Mouse (Mus musculus) cerebellum, adult 2 months (tissue): Measurements from ENCODE around the gene Ip6k3.

Experiments
- CTCF ChIP-seq: fragments of 200-500 bp; IDR thresholded peaks from 2 replicates; pipeline ENCODE4 v1.5.1; 2011; ENCODE audit warnings: low read depth, mild to moderate bottlenecking, control low read depth, low read length, moderate library complexity, borderline replicate concordance; ENCODE audit not compliant: insufficient read depth
- POLR2A ChIP-seq: fragments of 200-500 bp; IDR thresholded peaks from 2 replicates; pipeline ENCODE4 v1.6.1; 2011; ENCODE audit warnings: low read length, control low read depth, borderline replicate concordance; ENCODE audit not compliant: insufficient read depth

DNA sequence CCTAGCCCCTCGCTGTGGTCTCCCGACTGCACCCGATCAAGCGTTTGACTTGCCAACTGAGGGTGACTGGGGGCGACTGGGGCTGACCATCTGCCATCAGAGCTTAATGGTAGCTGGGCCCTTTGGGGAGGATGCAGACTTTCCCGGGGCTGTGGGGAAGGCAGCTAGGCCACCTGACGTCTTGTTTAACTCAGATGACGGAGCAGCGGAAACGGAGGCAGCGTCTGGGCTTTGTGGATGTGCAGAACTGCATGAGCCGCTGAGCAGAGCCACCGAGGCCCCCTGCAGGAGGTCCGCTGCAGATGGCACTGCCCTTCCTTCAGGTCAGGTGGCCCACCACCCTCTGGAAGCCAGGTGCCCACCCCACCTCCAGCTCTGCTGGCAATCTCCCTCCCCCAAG is 46.3 kb downstream of the Ip6k3 start:
- no peak for TF ChIP-seq CTCF
- no peak for TF ChIP-seq POLR2A
